Mouse (Mus musculus) retina, embryonic 14.5 days (tissue): ENCODE results near the gene Gm9958.

ENCODE experiments used
- DNase-seq: peaks from one replicate; pipeline ENCODE4 v3.0.0-alpha.2; 2015; ENCODE audit warnings: low spot score

The Gm9958 gene

DNA sequence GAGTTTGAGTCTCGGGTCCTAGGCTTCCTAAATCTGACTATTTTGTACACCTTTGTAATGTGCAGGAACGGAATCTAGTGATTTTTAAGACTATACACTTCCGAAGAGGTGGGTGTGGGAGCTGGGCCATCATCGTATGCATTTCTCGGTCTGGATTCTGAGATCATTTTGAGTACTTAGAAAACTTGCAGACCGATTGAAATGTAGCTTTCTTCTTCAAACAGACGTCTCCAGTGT, at the start of gene Gm9958:
Gene Gm9958 (plus strand): TSS at position 138 of the 237 bp plus-strand sequence.
- no peak for DNase-seq

DNA sequence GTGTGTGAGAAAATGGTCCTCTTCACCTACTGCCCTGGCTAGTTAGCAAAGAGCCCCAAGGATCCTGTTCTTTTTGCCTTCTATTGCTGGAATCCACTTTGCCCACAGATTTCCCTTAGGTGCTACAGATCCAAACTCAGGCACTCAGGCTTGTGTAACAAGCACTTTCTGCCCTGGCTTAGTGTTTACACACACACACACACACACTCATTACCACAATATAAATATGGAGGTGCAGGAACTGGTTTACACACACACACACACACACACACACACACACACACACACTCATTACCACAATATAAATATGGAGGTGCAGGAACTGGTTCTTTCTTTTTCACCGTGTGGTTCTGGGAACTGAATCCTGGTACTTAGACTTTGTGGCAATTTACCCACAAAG, 35.9 kb upstream of the Gm9958 start:
- no peak for DNase-seq

DNA sequence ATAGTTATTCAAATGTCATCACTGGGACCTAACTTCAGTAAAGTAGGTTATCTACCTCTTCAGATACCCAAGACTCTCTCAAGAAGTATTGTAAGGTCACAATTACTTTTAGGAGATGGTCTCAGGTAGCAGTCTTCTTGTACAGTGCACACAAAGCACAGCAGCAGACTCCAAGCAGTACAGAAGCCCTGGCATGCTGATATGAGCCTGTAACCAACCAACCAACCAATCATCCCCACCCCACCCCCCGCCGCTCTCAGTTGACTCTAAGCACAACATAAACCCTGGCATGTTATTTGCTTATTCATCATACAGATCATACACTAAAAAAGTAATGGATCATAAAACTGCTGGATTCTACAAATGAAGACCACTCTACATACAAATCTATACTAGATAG, 34.5 kb upstream of the Gm9958 start:
- no peak for DNase-seq

DNA sequence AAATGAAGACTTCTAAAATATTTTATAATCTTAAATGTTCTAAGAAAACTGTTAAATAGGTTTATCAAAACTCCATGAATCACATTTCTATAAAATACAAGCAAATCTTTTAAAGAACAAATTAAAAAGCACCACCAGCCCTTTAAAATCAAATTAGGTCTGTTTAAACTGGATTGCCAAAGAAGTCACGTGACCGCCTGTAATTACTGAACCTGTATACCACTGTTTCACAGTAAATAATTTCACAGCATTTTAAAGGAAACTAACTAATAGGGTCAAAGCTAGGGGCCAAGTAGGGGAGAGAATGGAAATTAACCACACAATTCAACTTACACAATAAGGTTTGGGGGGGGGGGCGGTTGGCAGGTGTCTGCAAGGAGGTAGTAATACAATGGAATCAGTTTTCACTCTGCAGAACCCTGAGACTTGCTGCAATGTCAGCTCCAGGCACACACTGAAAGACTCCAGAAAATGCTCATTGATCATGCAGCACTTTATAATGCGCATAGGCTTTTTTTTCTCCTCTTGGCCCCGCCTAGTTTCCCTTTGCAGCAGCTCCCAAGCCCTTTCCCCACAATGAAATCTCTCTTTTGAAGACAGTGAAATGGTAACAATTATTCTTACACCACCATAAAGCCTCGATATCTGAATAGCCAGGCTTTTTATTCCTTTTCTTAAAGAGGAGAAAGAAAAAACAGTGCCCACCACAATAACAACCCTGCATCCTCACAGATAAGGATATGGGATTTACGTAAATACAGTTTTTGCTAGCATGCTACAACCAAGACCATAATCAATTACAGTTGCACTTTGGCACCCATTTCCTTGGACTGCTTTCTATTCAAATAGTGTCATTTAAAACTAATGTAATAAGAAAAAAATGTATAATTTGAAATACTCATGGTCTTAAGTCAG, 28.6 kb upstream of the Gm9958 start:
- peak; percentile 15 for DNase-seq

DNA sequence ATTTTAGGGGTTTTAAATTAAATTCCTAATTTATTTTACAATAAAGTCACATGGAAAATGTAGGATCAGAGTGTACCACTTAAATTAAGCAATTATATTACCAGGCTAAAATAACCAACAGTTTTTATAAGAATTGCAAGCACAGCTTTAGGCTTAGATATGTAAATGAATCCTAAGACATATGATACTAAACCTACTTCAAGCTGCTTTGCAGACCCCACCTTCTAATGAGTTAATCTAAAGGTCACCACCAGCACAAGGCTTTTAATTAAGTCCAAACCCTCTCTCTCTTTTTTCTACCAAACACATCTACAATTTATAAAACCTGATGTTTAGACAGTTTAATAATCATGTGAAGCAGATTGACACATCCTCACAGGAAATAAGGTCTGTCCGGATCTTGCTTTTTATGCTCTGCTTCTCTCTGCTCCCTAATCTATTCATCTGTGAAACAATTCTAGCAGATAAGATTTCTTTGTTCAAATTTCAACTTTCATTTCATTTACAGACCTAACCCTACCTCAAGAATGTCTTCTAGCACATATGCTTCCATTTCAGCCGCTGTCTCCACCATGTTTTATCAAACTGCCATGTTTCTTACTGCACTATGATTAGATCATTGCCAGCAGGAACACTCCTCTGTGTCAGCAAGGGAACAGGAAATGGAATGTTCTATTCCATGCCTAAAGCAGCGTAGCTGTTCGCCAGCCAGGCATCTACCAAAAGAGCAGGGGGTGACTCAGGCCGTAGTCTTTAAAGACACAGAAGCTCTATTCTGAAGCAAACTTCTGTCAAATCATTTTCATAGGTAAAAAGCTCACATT, 27.7 kb upstream of the Gm9958 start:
- DNase-seq, result peak; percentile 66

DNA sequence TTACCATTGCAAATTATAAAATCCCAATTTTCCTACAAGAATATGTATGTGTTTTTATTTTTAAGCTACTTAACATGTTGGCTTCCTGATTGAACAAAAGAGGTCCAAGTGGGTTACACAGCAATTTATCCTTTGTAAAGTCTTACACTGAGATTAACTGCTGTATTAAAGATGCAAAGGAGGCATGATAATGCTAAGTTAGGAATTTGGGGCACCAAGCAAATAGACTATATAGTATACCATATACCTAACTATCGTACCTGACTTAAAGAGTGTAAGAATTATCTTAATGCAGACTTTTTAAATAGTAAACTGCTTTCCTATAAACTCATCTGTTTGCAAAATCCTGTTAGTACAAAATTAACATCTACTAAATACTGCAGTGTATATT, 27.1 kb upstream of the Gm9958 start:
- DNase-seq, result no peak

DNA sequence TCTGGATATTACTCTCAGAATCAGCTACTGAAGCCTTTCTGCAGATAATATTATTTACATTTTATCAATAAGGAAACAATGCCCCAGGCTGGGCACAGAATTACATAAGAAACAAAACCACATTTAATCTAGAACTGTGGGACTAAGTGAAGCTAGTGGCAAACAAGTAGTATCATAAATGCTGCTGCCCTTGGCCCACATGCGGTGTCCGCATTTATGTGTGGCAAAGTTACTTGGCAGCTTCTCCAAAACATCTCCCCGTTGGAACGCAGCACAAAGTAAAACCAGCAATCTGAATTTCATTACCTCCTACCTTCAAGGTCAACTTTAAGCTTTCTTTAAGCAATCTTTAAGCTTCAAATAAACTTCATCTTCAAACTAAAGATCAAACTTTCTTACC, 26.2 kb upstream of the Gm9958 start:
- no peak for DNase-seq

DNA sequence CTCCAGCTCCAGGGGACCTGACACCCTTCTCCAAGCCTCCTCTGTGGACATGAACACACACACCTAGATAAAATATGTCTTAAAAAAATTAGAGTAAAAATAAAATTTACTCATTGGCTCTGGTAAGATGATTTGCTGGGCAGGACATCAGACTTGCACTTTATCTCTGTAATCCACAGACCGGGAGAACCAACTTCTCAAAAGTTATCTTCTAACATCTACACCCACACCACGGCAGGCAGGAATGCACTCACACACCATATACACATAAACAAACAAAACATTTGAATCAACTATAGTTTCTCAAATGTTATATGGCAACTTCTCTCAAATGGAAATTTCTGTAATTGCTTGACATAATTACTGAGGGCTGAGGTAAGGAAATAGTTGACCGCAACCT, 20.1 kb upstream of the Gm9958 start:
- no peak for DNase-seq

DNA sequence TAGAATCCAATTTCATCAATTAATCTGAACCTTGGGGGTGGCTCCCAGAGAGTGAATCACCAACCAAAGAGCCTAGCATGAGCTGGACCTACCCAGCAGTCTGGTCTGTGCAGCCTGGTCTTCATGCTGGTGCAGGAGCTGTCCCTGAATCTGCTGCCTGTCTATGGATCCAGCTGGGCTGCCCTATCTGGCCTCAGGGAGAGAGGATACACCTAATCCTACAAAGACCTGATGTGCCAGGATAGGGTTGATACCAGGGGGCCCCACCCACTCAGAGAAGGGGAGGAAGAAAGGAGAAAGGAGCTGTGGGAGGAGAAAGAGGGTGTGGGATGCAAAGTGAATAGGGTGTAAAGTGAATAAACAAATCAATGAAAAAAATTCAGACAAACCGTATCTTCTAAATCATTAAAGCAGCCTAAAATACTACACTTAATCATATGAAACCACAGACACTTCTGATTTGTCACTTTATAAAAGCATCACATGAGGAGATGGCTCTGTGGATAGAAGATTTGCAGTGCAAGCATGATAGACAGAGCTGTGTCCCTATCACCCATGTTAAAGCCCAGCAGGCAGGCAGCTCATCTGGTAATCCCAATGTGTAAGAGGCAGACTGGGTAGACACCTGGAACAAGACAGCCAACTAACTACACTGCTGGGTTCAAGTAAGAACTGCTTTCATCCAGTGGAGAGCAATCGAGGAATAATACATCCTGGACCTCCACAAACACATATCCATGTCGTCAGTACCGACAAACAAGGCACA, 13.3 kb upstream of the Gm9958 start:
- DNase-seq, result no peak

DNA sequence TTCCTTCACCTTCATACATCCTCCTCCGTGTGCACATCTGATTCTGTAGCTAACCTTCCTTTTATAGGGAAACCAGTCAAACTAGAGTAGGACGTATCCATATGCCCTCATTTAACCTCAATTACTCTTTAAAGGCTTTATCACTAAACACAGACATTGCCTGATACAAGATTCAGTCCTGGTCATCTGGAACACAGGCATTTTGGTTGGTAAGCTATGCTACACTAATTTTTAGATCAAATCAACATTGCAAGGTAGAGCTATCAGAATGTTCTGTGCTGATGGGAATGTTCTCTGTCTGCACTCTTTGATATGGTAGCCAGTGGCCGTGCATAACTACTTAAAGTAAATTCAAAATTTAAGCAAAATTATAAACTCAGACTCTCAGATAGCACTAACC, 11.2 kb upstream of the Gm9958 start:
- no peak for DNase-seq

DNA sequence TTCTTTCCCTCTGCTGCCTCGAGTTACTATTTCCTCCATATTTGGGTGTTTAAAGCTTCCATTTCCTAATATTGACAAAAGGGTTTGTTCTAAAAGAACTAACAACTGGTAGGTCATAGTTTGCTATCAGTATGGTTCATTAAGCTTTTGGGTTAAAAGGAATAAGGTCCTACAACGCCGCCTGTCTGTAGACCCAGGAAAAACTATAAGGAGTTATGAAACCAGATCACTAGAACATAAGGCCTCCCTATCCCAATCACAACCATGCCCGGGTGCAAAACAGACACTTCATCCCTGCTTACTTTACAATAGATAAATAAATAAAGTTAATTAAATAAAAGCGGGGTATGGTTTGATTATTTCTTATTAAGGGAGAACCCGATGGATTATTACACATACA, 2.5 kb upstream of the Gm9958 start:
- peak; percentile 87 for DNase-seq

DNA sequence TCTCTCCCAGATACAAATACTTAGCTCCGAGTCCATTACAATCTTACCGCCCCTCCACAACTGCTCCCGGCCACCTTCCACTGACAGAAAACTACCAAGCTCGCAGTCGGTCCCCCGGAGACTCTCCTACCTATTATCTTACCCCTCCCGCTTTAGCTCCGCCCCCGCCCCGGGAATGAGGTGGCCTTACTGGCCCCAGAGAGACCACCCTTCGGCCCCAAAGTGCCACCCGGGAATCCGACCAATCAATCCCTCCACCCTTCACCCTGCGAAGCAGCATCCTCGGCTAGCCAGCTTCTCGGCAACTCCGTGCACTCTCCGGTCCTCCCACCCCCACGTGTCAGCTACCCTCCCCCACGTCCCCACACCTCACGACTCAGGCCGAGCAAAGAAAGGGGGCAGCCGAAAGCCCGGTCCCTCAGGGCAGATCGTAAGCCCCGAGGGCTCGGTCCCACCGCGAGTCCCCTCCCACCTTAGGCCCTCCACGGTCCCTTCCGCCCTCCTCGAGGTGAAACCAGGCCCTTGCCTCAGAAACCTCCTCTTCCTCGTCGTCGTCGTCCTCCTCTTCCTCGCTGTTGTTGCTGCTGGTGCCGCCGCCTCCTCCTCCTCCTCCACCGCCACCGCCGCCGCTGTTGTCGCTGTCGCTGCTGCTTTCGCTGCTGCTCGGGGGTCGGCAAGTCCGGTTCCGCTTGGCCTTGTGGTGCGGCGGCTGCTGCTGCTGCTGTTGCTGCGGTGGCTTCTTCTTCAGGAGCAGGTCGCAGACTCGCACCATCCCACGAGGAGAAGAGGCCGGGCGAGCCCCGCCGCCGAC, 1.7 kb upstream of the Gm9958 start:
- peak; percentile 63 for DNase-seq

DNA sequence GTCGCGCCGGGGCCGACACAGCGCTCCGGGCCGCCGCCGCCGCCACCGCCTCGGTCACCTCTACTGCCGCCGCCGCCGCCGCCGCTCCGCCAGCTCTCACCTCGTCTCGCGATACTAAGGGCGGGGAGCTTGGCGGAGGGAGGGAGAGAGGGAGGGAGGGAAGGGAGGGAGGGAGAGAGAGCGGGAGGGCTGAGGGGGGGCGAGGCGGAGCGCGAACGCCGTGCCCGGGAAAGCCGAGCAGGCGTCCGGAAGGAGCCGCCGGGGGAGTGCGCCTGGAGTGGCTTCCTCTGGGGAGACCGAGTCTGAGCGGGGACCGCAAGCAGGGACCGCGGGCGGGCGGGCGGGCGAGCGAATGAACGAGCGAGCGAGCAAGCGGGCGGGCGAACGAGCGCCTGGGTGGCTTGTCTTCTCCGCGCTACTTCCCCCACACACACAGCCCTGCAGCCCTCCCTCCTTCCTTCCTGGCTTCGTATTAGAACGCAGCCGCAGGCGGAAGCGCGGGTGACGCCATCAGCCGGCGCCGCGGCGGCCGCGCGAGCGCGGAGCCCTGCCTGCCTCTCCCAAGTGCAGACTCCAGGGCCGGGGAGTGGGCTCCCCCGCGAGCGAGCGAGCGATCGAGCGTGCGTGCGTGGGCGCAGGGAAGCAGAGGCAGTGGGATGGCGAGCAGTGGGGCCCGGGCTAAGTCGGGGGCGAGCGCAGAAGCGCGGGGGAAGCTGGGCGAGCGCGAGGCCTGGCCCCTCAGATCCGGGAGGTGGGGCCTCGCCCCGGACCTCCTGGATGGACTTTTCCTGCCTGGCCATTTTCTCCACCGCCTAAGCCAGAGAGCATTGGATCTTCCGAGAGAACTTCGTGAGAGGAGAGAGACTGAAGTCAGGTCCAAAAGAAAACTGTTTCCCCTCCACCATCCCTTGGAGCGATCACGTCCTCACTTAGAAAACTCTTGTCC, 610 bp upstream of the Gm9958 start, which contains the start of gene Ankrd17:
Gene Ankrd17 (minus strand): TSS at position 457 of the 946 bp plus-strand sequence.
- DNase-seq, result peak; percentile 89

DNA sequence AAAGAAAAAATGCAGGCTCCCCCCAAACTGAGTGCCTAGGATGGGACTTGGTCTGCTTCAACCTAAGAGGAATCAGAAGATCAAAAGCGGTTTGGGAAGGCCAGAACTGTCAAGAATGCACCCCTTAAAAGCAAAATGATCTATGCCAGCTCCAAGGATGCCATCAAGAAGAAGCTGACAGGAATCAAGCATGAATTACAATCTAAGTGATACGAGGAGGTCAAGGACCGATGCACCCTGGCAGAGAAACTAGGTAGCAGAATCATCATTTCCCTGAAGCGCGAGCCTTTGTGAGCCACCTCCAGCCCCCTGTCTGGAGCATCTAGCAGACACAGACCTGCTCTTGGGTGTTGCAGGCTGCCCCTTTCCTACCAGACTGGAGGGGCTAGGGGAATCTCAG, 3.4 kb downstream of the Gm9958 start:
- DNase-seq, result no peak

DNA sequence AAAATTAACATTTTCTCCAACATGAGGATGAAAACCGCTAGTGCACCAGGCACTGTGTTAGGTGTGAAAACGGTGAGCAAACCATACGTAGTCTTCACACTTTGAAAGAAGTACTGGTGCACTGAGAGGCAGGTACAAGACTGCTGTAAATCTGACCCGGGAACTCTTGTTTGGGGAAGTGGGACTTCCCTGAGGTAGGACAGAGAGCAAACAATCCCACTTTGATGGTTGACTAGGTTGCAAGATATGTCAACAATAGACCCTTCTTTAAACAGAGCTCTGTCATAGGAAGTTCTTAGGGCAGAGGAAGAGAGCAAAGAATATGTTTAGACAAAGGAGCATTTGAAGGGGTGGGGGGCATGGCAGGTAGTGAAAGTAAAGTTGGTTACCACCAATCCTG, 6.7 kb downstream of the Gm9958 start:
- DNase-seq, result no peak

DNA sequence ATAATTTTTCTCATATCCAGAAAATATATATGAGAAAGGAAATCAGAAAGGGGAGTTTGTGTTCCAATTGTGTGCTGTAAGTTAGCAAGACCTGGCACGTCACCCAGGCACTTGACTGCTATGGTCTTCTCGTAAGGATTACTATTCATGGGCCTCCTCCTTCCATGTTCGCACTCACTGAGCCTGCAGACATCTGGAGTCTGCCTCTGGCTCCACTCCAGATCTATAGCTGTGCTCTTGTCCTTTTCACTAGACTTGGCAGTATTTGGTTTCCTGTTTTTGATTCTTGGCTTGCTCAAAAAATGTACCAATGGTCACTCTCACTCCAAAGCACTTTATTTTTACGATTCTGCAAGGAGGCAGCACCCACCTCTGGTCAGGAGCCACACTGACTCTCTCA, 14.5 kb downstream of the Gm9958 start:
- DNase-seq, result no peak

DNA sequence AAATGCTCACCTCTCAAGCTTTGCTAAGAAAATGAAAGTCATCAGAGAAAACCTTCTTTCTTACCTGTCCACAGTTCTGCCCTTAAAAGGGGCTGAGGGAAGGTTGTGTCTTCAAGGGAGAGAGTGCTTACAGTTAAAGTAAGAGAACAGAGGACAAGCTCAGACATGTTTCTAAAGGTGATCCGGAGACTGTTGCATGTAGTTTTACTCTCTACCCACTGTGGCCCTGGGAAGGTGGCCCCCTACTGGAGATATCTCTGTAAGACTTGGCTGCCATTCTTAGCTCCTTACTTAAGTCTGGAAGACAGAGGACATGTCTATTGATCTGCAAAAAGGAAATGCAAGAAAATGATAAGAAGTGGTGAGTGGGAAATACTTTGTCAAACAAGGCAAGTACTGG, 16.1 kb downstream of the Gm9958 start:
- no peak for DNase-seq

DNA sequence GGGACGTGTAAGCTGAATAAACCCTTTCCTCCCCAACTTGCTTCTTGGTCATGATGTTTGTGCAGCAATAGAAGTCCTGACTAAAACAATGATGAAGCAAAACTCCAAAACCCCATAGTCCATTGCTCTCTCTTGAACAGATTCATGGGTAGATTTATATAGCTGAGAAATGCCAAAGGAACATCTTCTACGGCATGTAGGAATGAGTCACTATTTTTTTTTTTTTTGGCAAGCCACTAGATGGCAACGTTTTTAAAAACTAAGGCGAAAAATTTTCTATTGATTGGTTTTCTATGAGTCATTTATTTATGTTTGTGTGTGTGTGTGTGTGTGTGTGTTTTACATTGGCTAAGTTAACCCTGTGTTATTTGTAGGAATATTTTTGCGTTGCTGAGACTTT, 26.8 kb downstream of the Gm9958 start:
- DNase-seq, result peak; percentile 13

DNA sequence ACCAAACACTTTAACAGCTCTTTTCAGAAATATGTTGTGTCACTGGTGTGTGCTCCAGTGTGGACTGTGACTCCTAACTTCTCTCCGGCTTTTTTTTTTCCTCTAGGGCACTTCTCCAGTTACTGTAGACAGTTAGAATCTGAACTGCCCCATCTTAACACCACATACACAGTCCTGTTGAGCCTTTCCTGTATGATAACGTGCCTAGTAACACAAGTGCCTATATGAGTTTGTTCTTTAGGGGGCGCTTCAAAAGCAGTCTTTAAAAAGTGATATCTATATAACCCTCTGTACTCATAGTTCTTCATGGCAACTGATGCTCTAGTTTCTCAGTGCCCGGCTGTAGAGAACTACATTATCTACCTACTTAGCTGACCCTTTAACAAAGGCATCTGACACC, 27.3 kb downstream of the Gm9958 start:
- DNase-seq, result no peak

DNA sequence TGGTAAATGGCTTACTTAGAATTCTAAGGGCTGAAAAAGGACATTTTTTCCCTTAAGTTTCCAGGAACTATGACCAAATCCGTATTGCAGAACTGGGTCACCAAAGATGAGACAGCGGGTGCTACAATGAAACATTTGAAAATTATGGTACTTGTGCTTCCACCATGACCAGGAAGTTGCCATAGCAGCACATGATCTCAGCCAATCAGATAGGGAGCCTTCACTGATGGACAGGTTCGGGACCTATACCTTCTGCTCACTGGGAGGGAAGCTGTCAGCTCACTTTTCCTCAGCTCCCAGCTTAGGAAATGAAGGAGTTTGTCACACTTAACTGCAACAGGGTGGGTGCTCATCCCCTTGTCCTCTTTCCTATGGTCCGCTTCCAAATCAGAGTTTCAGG, 29.8 kb downstream of the Gm9958 start:
- DNase-seq, result no peak

DNA sequence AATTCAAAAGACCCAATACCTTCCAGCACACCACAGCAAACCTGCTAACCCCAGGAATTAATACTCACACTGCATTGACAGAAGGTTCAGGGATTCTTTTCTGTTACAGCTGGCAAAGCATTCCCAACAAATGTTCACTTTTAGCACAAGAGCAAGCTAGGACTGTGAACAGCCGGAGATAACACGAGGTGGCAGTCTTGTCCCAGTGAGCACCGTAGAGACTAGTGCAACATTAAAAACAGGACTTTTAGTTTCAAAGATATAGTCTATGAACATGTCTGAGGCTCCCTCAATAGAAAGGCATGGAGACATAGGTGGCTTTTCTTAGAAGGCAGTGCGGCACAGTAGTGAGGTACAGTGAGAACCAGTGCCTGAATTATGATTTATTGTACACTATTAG, 38.2 kb downstream of the Gm9958 start:
- DNase-seq, result no peak
